Mouse (Mus musculus): ENCODE measurements around the gene Mn1.

- TF ChIP-seq EP300 (optimal IDR thresholded peaks at IDR 0.05) = no peak
- no peak for TF ChIP-seq CTCF (IDR thresholded peaks at IDR 0.05; ENCODE audit: low read depth)
These were observed 21.7 kb downstream of the Mn1 start for GRCm38 (mm10) chr5:111438821-111439220.
